Mouse (Mus musculus) cerebellum, adult 11 months (tissue): ENCODE measurements around the gene Olfr1388.
"Not testable (repeated sequence)": the region's sequence is repeated elsewhere in the genome, so short reads cannot be mapped to it uniquely, and the experiment has no call there.

Source experiments
- DNase-seq: peaks from one replicate; pipeline ENCODE4 v3.0.0; 2022

Olfr1388 gene

GRCm38 (mm10) chr11:49436411-49436810 is at the start of gene Olfr1388:
Gene Olfr1388 (plus strand): TSS chr11:49436624.
- no peak for DNase-seq

DNA sequence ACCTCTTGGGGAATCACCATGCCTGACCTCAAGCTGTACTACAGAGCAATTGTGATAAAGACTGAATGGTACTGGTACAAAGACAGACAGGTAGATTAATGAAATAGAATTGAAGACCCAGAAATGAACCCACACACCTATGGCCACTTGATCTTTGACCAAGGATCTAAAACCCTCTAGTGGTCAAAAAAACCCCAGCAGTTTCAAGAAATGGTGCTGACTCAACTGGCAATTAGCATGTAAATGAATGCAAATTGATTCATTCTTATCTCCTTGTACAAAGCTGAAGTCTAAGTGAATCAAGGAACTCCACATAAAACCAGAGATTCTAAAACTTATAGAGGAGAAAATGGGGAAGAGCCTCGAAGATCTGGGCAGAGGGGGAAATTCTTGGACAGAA is 43.7 kb upstream of the Olfr1388 start:
- not testable (repeated sequence) for DNase-seq

- DNase-seq: no peak
Observed at GRCm38 (mm10) chr11:49406784-49407183, 29.6 kb upstream of the Olfr1388 start.

GRCm38 (mm10) chr11:49410540-49410939 is 25.9 kb upstream of the Olfr1388 start:
- DNase-seq: no peak

- DNase-seq: no peak
Observed at GRCm38 (mm10) chr11:49422767-49423166, 13.7 kb upstream of the Olfr1388 start, which contains the start of gene Olfr1389. Gene Olfr1389 (plus strand): TSS chr11:49423067.

GRCm38 (mm10) chr11:49425257-49425927 is 11.0 kb upstream of the Olfr1388 start:
- DNase-seq: no peak

DNA sequence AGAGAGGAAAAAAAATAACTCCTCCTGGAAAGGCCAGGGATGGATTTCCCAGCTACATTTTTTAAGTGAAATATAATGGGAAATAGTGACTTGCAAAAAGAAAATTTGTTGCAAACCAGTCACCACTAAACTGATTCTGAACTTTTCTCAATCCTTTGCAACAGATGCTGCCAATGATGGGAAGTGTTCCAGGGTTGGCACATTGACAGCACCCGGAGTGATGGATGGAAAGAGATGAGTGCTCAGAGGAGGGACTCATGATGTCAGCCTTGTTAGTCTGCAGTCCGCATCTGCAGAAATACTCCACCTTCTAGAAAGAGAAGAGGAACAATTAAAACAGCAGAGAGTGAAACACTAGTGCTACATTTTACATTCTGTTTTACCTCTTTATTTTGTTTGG is 6.8 kb upstream of the Olfr1388 start:
- no peak for DNase-seq

GRCm38 (mm10) chr11:49455043-49455442 is 18.6 kb downstream of the Olfr1388 start, which contains the start of gene Olfr1387:
Gene Olfr1387 (plus strand): TSS chr11:49455343.
- DNase-seq: no peak

- DNase-seq: not testable (repeated sequence)
Observed at GRCm38 (mm10) chr11:49464746-49465145, 28.3 kb downstream of the Olfr1388 start, which contains the start of gene Olfr1386. Gene Olfr1386 (plus strand): TSS chr11:49465046.

DNA sequence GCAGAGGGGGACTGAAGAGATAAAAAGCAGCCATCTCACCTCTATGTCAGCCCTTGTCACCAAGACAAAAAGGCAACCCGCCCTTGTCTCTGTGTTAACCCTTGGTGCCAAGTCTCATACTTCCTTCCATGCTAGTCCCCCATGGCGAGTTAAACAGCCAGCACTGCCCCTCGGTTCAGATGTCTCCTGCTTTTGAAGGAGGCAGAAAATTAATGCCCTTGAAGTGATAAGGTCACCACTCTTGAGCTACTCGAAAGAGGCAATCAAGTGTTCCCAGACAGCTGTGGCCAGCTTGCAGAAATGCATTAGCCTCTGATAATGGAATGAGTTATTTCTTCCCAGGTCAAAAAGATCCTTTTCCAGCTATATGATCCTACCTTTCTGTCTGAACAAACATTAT is 49.5 kb downstream of the Olfr1388 start:
- DNase-seq: no peak

DNA sequence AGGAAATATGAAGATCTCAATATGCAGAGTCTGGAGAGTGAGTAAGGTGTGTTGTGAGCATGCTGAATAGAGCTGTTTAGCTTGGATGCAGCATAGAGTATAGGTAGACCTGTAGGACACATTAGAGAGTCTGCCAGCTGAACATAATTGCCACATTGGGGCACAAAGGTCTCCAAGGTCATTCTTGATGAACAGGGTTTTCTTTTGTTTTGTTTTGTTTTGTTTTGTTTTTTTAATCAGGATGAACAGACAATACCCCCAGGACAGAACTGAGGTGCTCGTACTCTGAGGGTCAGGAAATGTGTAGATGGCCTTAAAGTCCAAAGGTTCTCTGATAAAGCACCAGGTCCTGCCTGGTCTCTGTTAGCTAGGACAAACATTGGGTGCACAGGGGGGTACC is 52.3 kb downstream of the Olfr1388 start, which contains the start of gene Olfr1385:
Gene Olfr1385, plus strand, starts transcription at position 301 of the 400 bp plus-strand sequence.
- DNase-seq: not testable (repeated sequence)
